Mouse (Mus musculus) Muller cell, postnatal 12 days (primary cell): Measurements from ENCODE around the gene Carnmt1.

Experiments
- DNase-seq: peaks from one replicate; pipeline ENCODE4 v3.0.0-alpha.2; 2015; ENCODE audit errors: inconsistent ontology term

The Carnmt1 gene

DNA sequence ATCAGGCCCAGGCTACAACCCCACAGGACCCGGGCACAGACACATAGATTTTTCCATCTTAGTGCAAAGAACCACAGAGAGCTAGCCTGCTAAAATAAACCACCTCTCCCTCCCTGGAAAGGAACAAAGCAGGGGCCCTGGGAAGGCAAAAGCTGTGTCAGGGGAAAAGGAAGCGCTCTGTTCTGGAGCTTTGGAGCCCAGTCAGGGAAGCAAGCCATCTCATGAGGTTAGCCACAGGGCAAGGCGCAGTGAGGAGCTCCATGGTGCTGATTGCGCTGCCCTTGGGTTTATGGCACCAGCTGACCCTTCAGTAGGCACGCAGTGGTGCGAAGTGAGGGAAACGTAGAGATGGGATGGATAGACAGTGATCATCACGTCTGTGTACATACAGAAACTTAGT is 16.2 kb upstream of the Carnmt1 start:
- no peak for DNase-seq

DNA sequence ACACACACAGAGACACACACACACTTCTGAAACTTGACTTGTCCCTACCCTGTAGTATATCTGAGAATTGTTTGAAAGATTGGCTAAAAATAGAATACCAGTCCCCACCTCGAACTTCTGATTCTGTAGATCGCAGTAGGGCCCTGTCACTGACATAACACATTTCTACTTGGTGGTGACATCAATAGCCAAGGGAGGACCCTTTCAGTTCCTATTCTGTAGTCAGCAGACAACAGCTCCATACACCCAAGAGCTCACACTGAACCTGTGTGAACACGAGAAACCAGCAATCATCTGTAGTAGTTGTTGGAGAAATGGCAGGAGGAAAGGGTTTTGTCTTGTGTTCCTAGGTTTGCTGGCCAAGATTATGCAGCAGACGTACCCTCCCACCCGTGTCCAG is 15.6 kb upstream of the Carnmt1 start:
- DNase-seq: no peak

DNA sequence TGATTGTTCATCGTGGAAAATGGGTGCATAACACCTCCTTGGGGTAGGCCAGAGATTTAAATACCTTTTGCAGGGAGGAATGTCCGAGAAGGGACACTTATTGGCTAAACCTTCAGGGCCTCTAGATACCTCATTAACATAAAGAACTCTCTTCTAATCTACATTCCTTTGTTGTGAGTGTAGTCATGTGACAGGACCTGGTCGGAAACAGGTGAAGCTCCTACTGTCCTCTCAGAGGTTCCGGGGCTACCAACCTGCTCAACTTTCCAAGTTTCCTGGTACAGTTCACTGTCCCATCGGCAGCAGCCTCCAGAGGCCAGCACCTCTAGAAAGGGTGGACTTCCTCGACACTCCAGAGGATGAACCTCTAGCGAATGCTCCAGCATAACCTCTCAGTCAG is 14.6 kb upstream of the Carnmt1 start:
- DNase-seq: no peak

DNA sequence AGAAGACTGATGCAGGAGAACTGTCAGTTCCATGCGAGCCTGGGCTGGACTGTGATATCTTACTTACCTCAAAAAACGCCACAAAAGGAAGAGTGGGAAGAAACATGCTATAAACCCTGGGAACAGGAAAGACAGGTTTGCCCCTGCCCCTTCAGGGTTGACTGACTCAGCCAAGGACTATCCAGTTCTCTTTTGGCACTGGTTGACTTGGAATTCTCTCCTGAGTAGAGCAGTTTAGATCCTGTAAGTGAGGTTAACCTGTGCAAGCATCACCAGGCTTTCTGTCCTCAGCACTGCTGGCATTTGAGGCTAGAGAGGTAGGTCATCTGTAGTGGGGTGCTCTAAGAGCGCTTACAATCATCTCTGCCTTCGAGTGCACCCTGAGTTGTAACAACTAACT is 12.1 kb upstream of the Carnmt1 start:
- no peak for DNase-seq

- no peak for DNase-seq
Measured at GRCm38 (mm10) chr19:18659349-18659748, 11.2 kb upstream of the Carnmt1 start.

DNA sequence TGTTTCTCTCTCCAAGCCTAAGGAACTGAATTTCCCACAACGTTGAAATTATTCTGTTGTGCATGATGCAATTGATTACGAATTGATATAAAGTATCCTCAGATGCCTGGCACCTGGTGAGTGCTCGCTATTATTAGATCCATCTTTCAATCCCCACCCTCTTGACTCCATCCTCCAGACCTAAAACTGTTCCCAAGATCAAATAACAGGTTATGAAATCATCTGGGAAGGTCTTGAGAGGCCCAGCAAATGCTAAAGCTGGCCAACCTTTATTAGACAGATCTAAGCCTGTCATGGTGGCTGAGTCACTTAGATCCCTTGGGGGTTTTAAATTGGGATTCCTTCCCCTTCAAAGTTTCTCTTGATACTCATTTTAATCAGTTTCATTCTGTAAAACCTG is 10.1 kb upstream of the Carnmt1 start:
- no peak for DNase-seq

GRCm38 (mm10) chr19:18661683-18662082 is 8.9 kb upstream of the Carnmt1 start:
- DNase-seq: peak; percentile 29

- no peak for DNase-seq
Measured at GRCm38 (mm10) chr19:18663904-18664303, 6.7 kb upstream of the Carnmt1 start.

DNA sequence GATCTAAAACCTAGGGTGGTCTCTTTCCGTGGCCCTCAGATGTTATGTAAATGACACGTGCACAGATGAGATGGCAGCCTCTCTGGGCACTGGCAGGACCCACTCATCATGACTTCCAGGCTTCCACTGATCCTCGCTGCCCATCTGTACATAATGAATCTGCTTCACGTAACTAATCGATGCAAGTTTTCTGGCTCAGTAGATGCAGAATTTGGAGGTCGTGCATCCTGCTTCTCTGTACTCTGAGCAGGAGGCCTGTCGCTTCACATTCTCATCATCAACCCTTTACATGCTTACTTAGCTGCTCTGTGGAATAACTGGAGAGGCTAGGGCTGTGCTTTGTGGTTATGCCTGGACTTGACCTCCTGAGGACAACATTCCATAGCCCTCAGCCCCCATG is 3.6 kb upstream of the Carnmt1 start:
- peak; percentile 57 for DNase-seq

GRCm38 (mm10) chr19:18669551-18669950 is 1.0 kb upstream of the Carnmt1 start:
- peak; percentile 32 for DNase-seq

DNA sequence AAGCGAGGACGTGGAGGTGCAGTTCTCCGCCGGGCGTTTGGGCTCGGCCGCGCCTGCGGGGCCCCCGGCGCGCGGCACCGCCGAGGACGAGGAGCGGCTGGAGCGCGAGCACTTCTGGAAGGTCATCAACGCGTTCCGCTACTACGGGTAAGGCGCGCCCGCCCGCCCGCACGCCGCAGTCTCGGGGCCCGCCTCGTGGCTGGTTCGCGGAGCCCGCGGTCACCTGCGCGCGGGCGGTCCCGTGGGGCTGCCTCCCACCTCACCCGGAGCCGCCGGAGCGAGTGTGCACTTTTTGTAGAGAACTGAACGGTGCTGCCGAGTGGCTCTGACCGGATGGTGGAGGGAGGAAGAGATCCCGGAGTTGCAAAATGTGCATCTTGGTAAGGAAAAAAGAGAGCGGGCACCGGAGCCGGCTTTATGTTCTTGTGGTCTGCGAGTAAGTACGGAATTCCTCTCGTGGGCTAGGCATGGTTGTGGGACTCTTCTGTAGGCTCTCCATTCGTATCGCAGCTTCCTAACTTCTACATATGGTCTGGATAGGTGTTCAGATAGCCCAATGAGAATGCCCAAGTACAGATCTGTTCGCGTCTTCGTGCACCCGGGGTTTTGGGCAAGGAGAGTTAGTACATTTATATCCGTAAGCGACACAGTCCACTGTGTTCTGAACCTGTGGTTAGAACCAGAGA is 635 bp downstream of the Carnmt1 start:
- DNase-seq: peak; percentile 56

GRCm38 (mm10) chr19:18672498-18672897 is 1.9 kb downstream of the Carnmt1 start:
- DNase-seq: no peak

DNA sequence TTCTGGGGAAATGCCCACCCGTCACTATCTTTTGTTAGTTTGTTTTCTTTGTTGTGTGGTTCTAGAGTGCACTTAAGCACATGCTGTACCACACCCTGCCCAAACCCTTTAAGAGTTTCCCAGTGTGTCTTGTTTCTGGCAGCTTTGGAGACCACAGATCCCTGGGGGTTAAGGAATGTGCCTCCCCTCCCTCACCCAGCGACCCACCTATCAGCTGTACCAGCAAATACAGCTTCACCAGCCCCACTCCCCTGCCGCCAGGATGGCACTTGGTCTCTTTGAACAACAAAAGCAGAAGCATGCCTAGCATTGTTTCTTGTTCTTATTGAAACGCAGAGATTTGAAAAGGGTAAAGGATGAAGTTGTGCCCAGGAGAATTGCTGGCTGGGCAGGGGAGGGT is 2.6 kb downstream of the Carnmt1 start:
- peak; percentile 52 for DNase-seq

GRCm38 (mm10) chr19:18682142-18682541 is 11.6 kb downstream of the Carnmt1 start:
- no peak for DNase-seq

- peak; percentile 36 for DNase-seq
Measured at GRCm38 (mm10) chr19:18687556-18687955, 17.0 kb downstream of the Carnmt1 start.

- DNase-seq: no peak
Measured at GRCm38 (mm10) chr19:18692176-18692575, 21.6 kb downstream of the Carnmt1 start.

- no peak for DNase-seq
Measured at GRCm38 (mm10) chr19:18692768-18693167, 22.2 kb downstream of the Carnmt1 start.

DNA sequence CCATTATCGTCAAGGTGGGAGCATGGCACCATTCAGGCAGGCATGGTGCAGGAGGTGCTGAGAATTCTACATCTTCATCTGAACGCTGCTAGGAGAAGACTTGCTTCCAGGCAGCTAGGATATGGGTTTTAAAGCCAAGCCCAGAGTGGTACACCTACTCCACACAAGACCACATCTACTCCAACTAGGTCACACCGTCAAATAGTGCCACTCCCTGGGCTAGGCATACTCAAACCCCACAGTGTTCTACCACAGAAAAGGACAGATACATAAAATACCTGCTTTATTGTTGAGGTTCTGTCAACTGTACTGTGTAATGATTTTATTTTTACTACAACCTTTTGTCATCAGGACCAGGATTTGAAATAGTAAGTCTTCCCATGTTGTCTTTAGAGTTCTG is 24.6 kb downstream of the Carnmt1 start:
- DNase-seq: no peak

- no peak for DNase-seq
Measured at GRCm38 (mm10) chr19:18695552-18695951, 25.0 kb downstream of the Carnmt1 start.

- DNase-seq: no peak
Measured at GRCm38 (mm10) chr19:18708101-18708500, 37.5 kb downstream of the Carnmt1 start.

GRCm38 (mm10) chr19:18710903-18711302 is 40.3 kb downstream of the Carnmt1 start:
- no peak for DNase-seq

DNA sequence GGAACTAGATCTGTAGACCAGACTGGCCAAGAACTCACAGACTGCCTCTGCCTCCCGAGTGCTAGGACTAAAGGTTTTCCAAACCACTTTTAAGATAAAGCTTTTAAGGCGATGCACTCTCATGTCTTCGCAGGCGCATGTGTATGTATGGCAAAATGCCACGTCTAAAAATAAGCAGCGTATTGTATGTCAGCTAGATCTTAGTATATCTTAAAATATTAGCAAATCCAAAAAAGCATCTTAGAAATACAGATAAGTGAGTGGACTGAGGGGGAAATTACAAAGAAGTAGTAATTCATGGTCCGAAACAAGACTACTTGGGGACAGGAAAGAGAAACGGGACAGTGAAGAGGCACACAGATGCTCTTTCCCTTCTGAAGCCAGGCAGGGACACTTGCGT is 41.0 kb downstream of the Carnmt1 start:
- DNase-seq: no peak

DNA sequence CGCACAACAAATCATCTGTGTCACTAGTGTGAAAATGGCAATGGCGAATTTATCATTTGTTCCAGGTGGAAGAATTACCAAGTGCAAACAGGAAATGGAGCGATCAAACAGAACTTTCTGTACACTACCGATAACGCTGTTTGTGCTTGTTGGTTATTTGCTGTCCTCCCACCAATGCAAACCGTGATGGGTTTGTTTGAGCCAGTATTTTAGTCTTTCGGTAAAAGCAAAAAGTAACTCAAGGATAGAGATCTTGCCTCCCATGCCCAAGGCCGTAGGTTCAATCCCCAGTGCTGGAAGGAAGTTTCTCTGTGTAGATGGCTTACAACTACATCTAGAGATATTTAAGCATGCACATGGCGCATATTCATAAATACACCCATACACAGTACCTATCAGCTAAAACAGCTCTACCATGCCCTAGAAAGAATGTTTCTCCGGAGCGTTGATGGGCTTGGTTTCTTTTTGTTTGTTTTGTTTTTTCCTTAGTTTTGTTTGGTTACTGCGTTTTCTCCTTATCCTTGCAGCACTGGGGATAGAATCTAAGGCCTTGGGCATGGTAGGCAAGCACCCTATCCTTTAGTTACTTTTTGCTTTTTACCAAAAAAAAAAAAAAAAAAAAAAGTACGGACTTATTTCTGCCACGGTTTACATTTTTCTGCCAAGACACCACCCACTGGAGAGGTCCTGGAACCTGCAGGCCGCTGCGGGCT is 41.7 kb downstream of the Carnmt1 start:
- DNase-seq: no peak
